Mouse (Mus musculus) spleen, adult 2 months (tissue): ENCODE results near the gene Srr. TPM values are rescaled to one million over a fixed set of nuclear protein-coding genes. Genes with fewer than 3 reads are reported as not detected.

Source experiments
- DNase-seq, 2 experiments: peaks; one replicate each; pipeline versions ENCODE4 v3.0.0 to v3.0.0-alpha.2; 2012 to 2021; ENCODE audit warnings: low spot score in 2 of 2, low read depth in 1 of 2
- H3K27ac ChIP-seq: fragments of 200-500 bp; 2 replicates; pipeline ENCODE4 v1.5.1; 2012; ENCODE audit warnings: low read length, inconsistent platforms; ENCODE audit not compliant: insufficient read depth
- H3K27me3 ChIP-seq: fragments of 200-500 bp; 2 replicates; pipeline ENCODE4 v1.6.1; 2012; ENCODE audit warnings: mild to moderate bottlenecking, moderate library complexity, low read length, inconsistent platforms; ENCODE audit not compliant: control insufficient read depth, insufficient read depth
- H3K36me3 ChIP-seq: fragments of 200-500 bp; 2 replicates; pipeline ENCODE4 v1.6.1; 2012; ENCODE audit warnings: mild to moderate bottlenecking, low read length, inconsistent platforms; ENCODE audit not compliant: control insufficient read depth, insufficient read depth
- H3K4me1 ChIP-seq: fragments of 200-500 bp; 2 replicates; pipeline ENCODE4 v1.6.1; 2011; ENCODE audit warnings: inconsistent platforms; ENCODE audit not compliant: control insufficient read depth, insufficient read depth, insufficient read length
- H3K4me3 ChIP-seq: fragments of 200-500 bp; 2 replicates; pipeline ENCODE4 v1.5.1; 2011; ENCODE audit warnings: mild to moderate bottlenecking, inconsistent platforms; ENCODE audit not compliant: insufficient read depth, insufficient read length; ENCODE audit errors: extremely low read depth
- CTCF ChIP-seq: fragments of 200-500 bp; IDR thresholded peaks from 2 replicates; pipeline ENCODE4 v1.5.1; 2011; ENCODE audit warnings: mild to moderate bottlenecking, inconsistent platforms; ENCODE audit not compliant: insufficient read depth, insufficient read length, insufficient replicate concordance; ENCODE audit errors: extremely low read depth
- POLR2A ChIP-seq: fragments of 200-500 bp; IDR thresholded peaks from 2 replicates; pipeline ENCODE4 v1.6.1; 2011; ENCODE audit warnings: low read depth, low read length, inconsistent platforms
- WGBS: fragments of 180-500 bp; shearing (Covaris S2); methylation state at CpG from one replicate; pipeline ENCODE4 v1.1.7; 2018; 5-methylcytosine and 5-hydroxymethylcytosine counted together
- polyA plus RNA-seq: library from polyadenylated mRNA; depleted of rRNA; stranded (reverse); fragments of >200 nt; gene quantifications from 2 replicates; pipeline ENCODE4 v1.2.3, GENCODE M21; 2012

Srr gene
- polyA plus RNA-seq, 1 experiment, result 3.0 TPM

- H3K27me3 ChIP-seq, result no peaks in the 10 kb centered on the region
- 86% methylated on average over 12 of the region's 12 CpGs for WGBS
- TF ChIP-seq POLR2A (no peak), CTCF (no peak)
- no peak overlapping the region for H3K27ac ChIP-seq
- no peak overlapping the region for H3K4me3 ChIP-seq
- no peak for DNase-seq
- peaks cover 47% of the 10 kb centered on the region for H3K36me3 ChIP-seq
- H3K4me1 ChIP-seq, result no peaks in the 10 kb centered on the region
These were observed 16.9 kb downstream of the Srr start for GRCm38 (mm10) chr11:74908618-74909399.

GRCm38 (mm10) chr11:74907850-74908249, 17.9 kb downstream of the Srr start:
- TF ChIP-seq CTCF (no peak), POLR2A (no peak)

DNA sequence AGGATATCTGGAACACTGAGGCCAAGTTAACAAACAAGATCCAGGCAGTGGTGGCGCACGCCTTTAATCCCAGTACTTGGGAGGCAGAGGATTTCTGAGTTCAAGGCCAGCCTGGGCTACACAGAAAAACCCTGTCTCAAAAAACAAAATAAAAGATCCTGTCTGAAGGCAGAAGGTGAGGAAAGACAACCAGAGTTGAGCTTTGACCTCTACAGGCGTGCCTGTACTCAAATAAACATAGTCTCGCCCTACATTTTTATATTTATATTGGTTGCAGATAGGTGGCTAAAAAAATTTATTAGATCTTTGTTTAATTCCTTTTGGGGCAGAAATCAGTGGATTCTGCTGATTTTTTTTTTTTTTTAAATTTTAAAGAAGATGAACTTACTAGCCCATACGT, 23.3 kb downstream of the Srr start:
- H3K36me3 ChIP-seq, result peaks cover 55% of the 10 kb centered on the region
- no peak for TF ChIP-seq CTCF
- no peak for TF ChIP-seq POLR2A
- no peak overlapping the region for H3K27ac ChIP-seq
- DNase-seq, result no peak
- WGBS, result 91% methylated on average over 5 of the region's 5 CpGs
- H3K4me1 ChIP-seq, result no peaks in the 10 kb centered on the region
- H3K4me3 ChIP-seq, result no peak overlapping the region
- no peaks in the 10 kb centered on the region for H3K27me3 ChIP-seq

More at GRCm38 (mm10) chr11:74907850-74908249, 17.9 kb downstream of the Srr start:
- Histone ChIP-seq H3K36me3 (peaks cover 54% of the 10 kb centered on the region), H3K27me3 (no peaks in the 10 kb centered on the region), H3K4me3 (no peak overlapping the region), H3K4me1 (no peaks in the 10 kb centered on the region), H3K27ac (no peak overlapping the region)
- no peak for DNase-seq
- WGBS, result 92% methylated on average over 6 of the region's 6 CpGs

- H3K4me3 ChIP-seq, result no peak overlapping the region
- 78% methylated on average over 6 of the region's 6 CpGs for WGBS
- H3K36me3 ChIP-seq, result peaks cover 50% of the 10 kb centered on the region
- TF ChIP-seq POLR2A (no peak), CTCF (no peak)
- no peak for DNase-seq
- H3K27me3 ChIP-seq, result no peaks in the 10 kb centered on the region
- H3K27ac ChIP-seq, result no peak overlapping the region
- H3K4me1 ChIP-seq, result peaks cover under 1% of the 10 kb centered on the region; the same call in 1 of the 2 replicates
These were observed 24.2 kb downstream of the Srr start for GRCm38 (mm10) chr11:74901555-74901954.

- H3K27ac ChIP-seq, result peak overlapping the region; percentile 64
- H3K27me3 ChIP-seq, result no peaks in the 10 kb centered on the region
- TF ChIP-seq CTCF, result no peak
- TF ChIP-seq POLR2A, result no peak
- peaks cover 25% of the 10 kb centered on the region for H3K36me3 ChIP-seq
- peak overlapping the region; percentile 75 for H3K4me3 ChIP-seq
- peaks cover 3% of the 10 kb centered on the region; the same call in 1 of the 2 replicates for H3K4me1 ChIP-seq
- no peak for DNase-seq
- WGBS, result 0% methylated on average over 7 of the region's 7 CpGs
These were observed 27.3 kb downstream of the Srr start for GRCm38 (mm10) chr11:74898517-74898827.

DNA sequence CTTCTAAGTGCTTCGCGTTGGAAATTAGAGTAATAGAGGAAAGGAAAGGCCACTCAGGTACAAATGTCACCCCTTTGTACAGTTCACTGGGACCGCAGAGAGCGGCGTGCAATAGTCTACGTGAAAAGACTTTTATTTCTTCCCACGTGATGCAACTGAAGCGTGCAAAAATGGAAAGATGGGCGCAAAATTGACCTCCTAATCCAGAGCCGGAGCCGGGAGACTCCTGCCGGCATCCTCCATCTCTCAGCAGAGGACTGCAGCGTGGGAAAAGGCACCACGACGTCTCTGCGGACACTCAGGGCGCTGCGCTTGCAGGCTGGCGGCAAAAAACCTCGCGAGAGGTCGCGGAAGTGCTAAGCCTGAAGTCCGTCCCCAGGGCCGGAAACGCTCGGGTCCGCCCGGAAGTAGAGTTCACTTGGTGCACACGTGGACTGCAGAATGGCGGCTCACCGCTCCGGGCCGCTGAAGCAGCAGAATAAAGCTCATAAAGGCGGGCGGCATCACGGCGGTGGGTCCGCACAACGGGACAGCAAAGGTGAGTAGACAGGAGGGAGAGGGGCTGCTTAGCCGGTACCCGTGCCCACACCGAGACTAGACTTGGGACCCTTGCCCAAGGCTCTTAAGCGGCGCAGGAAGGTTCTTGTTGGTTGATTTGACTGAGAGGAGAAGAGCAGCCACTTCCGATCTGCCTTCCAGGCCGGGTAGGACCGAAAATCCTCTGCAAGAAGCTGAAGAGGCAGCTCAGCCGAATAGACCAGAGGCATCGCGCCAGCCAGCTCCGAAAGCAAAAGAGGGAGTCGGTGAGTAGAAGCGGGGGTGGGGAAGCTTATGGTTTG, 27.9 kb downstream of the Srr start, which contains the start of gene Tsr1:
Gene Tsr1 (plus strand): TSS at position 394 of the 839 bp plus-strand sequence.
- peak within 1 kb of the TSS; percentile 67 for H3K27ac ChIP-seq
- TF ChIP-seq POLR2A, result peak; percentile 68
- TF ChIP-seq CTCF, result no peak

More for the DNA sequence above, 27.9 kb downstream of the Srr start, which contains the start of gene Tsr1:
- Histone ChIP-seq H3K36me3 (peaks cover 21% of the 10 kb centered on the region), H3K27me3 (no peaks in the 10 kb centered on the region), H3K4me1 (peaks cover 3% of the 10 kb centered on the region; the same call in 1 of the 2 replicates), H3K4me3 (peak within 1 kb of the TSS; percentile 75)
- under 1% methylated on average over 54 of the region's 54 CpGs for WGBS
- DNase-seq, result peak; percentile 80 to 92
